Mouse (Mus musculus) lung, postnatal 0 days (tissue): ENCODE measurements at regions not wholly inside any gene's neighbourhood (a gene's known extent, or its start where the extent isn't known, plus 50 kb on each side); places are given as distances from the start of the nearest gene placed in this dataset.
A peak's percentile ranks its signal among the peaks of the same experiment; 100 is the strongest.

Experiments
- ATAC-seq: fragments of 200-750 bp; cut with Nextera tagmentation; 2 replicates; pipeline ENCODE4 v1.8.0; 2017; ENCODE audit warnings: moderate library complexity
- DNase-seq: peaks from one replicate; pipeline ENCODE4 v3.0.0-alpha.2; 2016; ENCODE audit warnings: low spot score
- H3K27ac ChIP-seq: fragments of 300-500 bp; sonication (generic); 2 replicates; pipeline ENCODE4 v1.5.1; 2014; ENCODE audit warnings: antibody characterized with exemption, mild to moderate bottlenecking, low read length, mixed read lengths
- H3K27me3 ChIP-seq: fragments of 300-500 bp; sonication (generic); replicated peaks from 2 replicates; pipeline ENCODE4 v1.6.1; 2014; ENCODE audit warnings: low read length, mixed read lengths; ENCODE audit not compliant: insufficient read depth
- H3K36me3 ChIP-seq: fragments of 300-500 bp; sonication (generic); 2 replicates; pipeline ENCODE4 v1.6.1; 2014; ENCODE audit warnings: low read length, mixed read lengths; ENCODE audit not compliant: insufficient read depth
- H3K4me1 ChIP-seq: fragments of 300-500 bp; sonication (generic); 2 replicates; pipeline ENCODE4 v1.6.1; 2014; ENCODE audit warnings: antibody characterized with exemption, low read depth, low read length, mixed read lengths; ENCODE audit not compliant: insufficient read depth
- H3K4me2 ChIP-seq: fragments of 300-500 bp; sonication (generic); replicated peaks from 2 replicates; pipeline ENCODE4 v1.6.1; 2014; ENCODE audit warnings: low read depth, mild to moderate bottlenecking, low read length, moderate library complexity, mixed read lengths
- H3K4me3 ChIP-seq: fragments of 300-500 bp; sonication (generic); 2 replicates; pipeline ENCODE4 v1.5.1; 2014; ENCODE audit warnings: low read depth, low read length
- H3K9ac ChIP-seq: fragments of 300-500 bp; sonication (generic); replicated peaks from 2 replicates; pipeline ENCODE4 v1.6.1; 2014; ENCODE audit warnings: low read depth, mild to moderate bottlenecking
- H3K9me3 ChIP-seq: fragments of 300-500 bp; sonication (generic); 2 replicates; pipeline ENCODE4 v1.6.1; 2016; ENCODE audit warnings: low read length, mixed read lengths
- CTCF ChIP-seq: IDR thresholded peaks from 2 replicates; pipeline ENCODE4 v1.5.1; 2016; ENCODE audit warnings: antibody characterized with exemption, mild to moderate bottlenecking
- EP300 ChIP-seq: IDR thresholded peaks from 2 replicates; pipeline ENCODE4 v1.6.1; 2016; ENCODE audit warnings: antibody characterized with exemption, mild to moderate bottlenecking, control low read depth
- WGBS: fragments of 180-500 bp; shearing (Covaris S2); extraction: QIAGEN DNeasy Blood & Tissue Kit; methylation state at CpG from one replicate; pipeline ENCODE4 v1.1.7; 2014; 5-methylcytosine and 5-hydroxymethylcytosine counted together

DNA sequence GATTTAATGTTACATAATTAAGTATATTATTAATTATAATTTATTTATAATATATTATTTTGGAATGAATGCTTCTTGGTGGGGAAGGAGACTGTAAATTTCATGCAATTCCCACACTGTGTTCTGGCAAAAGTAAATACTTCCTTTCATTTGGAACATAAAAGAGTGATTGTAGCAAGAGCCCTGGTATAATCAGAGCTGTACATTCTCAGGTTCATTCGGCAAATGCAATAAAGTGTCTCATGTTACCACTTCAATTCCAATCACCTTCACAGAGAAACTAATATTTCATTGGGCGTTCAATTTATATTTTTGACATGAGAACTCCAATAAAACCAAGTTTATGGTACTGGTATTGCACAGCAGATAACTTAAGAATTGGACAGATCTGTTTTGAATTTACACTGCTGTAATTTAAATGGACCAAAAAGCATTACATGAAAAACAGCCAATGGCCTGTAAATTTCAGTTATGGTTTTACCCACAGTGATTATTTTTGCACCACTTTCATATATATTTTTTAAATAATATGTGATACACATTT lies 569.0 kb downstream of the Pcdh7 start:
- no peak overlapping the region for H3K4me3 ChIP-seq
- H3K36me3 ChIP-seq = no peaks in the 10 kb centered on the region
- H3K9me3 ChIP-seq = no peaks in the 10 kb centered on the region
- ATAC-seq (no peak), DNase-seq (no peak)
- no peaks in the 10 kb centered on the region for H3K4me1 ChIP-seq
- WGBS = 70% methylated on average over 2 of the region's 2 CpGs
- H3K4me2 ChIP-seq = no peak overlapping the region
- TF ChIP-seq EP300 = no peak
- no peak for TF ChIP-seq CTCF
- no peaks in the 10 kb centered on the region for H3K27me3 ChIP-seq
- H3K9ac ChIP-seq = no peak overlapping the region
- no peak overlapping the region for H3K27ac ChIP-seq

DNA sequence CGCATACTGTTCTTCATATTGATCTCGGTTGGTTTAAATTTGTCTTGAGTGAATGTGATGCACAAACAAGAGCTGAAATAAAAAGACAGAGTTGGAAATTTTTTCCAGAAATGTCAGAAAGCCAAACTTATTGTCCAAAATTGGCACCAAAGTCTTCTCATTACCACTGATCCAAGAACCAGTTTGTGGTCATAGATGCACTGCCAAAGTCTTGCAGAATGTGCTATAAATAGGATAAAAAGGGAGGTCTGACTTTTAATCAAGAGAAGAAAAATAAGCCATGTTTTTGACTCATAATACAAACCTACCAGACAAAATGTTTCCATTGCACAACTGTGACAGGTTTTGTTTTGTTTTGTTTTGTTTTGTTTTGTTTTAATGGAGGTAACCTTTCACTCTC lies 573.5 kb downstream of the Pcdh7 start:
- H3K27me3 ChIP-seq = no peaks in the 10 kb centered on the region
- DNase-seq (no peak), ATAC-seq (no peak)
- WGBS = 91% methylated on average over 2 of the region's 2 CpGs
- no peak overlapping the region for H3K9ac ChIP-seq
- no peak overlapping the region for H3K27ac ChIP-seq
- no peak overlapping the region for H3K4me3 ChIP-seq
- no peaks in the 10 kb centered on the region for H3K9me3 ChIP-seq
- TF ChIP-seq CTCF (no peak), EP300 (no peak)
- no peak overlapping the region for H3K4me2 ChIP-seq
- H3K4me1 ChIP-seq = no peaks in the 10 kb centered on the region
- H3K36me3 ChIP-seq = no peaks in the 10 kb centered on the region

DNA sequence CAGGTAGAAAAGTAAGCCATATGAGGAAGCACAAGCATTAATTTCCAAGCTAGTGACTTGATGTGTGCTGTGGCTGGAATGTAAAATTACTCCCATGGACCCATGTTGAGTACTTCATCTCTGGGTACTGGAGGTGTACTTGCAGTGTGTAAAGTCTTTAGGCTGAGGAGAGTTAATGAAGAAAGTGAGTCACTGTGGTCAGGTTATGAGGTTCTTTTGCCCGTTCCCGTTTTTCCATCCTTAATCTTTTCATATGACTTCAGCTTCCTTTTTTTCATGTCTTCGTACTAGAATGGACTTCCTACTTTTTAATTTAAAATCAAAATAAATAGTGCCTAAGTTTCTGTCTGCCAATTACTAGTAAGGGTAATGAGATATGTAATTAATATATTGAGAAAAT lies 577.1 kb downstream of the Pcdh7 start:
- TF ChIP-seq EP300 (no peak), CTCF (no peak)
- H3K27me3 ChIP-seq = no peaks in the 10 kb centered on the region

DNA sequence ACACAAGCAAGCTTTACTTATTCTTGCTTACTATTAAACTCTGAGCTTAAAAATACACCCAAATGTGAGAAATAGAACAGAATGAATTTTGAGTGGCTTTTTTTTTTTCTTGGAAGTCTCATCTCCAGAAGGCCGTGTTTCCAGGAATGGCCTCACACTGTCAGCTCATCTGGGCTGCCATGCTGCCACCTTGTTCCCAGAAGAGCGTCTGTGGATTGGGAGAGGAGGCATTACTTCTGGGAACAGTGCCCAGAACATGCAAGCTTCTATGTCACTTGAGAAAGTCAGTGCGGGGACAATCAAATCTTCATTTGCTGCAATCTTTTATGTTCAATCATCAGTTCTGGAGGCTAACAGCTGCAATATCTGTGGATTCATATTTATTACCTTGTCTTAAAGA lies 613.6 kb downstream of the Pcdh7 start:
- no peak overlapping the region for H3K9ac ChIP-seq
- ATAC-seq (no peak), DNase-seq (peak; percentile 6)
- 54% methylated on average over 3 of the region's 3 CpGs for WGBS
- no peaks in the 10 kb centered on the region for H3K27me3 ChIP-seq
- no peak for TF ChIP-seq CTCF
- TF ChIP-seq EP300 = no peak
- H3K27ac ChIP-seq = no peak overlapping the region
- H3K4me2 ChIP-seq = no peak overlapping the region
- no peak overlapping the region for H3K4me3 ChIP-seq
- H3K4me1 ChIP-seq = no peaks in the 10 kb centered on the region
- no peaks in the 10 kb centered on the region for H3K9me3 ChIP-seq
- H3K36me3 ChIP-seq = no peaks in the 10 kb centered on the region

More for the DNA sequence above, 577.1 kb downstream of the Pcdh7 start:
- Histone ChIP-seq H3K9ac (no peak overlapping the region), H3K36me3 (no peaks in the 10 kb centered on the region), H3K4me1 (no peaks in the 10 kb centered on the region), H3K4me3 (no peak overlapping the region), H3K4me2 (no peak overlapping the region), H3K27ac (no peak overlapping the region), H3K9me3 (no peaks in the 10 kb centered on the region)
- WGBS = 77% methylated on average over 3 of the region's 3 CpGs
- ATAC-seq (no peak), DNase-seq (no peak)
